Mouse (Mus musculus) fibroblast of lung, adult 2 months (primary cell): ENCODE results near the gene Rpl28.
A peak's percentile ranks its signal among the peaks of the same experiment; 100 is the strongest.
"Not testable (repeated sequence)": the region's sequence is repeated elsewhere in the genome, so short reads cannot be mapped to it uniquely, and the experiment has no call there.

ENCODE experiments used
- DNase-seq: peaks from one replicate; pipeline ENCODE4 v3.0.0-alpha.2; 2011; ENCODE audit warnings: low read depth

Gene Rpl28

DNA sequence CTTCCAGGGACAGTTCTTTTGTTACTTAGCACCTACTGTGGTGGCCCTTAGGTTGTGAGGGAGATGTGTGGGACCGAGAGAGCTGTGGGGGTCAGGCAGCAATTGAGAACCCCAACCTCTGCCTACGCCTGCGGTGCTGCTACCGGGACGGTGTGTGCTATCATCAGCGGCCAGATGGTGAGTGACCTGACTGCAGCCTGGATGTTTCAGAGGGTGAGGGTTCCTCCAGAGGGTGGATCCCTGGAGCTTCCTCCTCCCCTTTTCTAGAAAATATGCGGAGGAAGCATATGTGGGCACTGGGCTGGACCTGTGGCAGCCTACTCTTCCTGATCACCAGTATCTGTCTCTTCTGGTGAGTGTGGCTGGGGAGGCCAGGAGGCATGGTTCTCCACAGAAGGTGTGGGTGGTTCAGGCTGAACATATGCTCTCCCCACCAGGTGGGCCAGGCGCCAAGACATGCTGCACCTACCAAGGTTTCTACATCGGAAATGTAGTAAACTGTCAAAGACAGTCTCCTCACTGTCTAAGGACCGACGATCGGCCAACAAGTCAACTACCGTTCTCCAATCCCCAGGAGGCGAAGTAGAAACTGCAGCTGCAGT lies 8.9 kb upstream of the Rpl28 start:
- DNase-seq = no peak

DNA sequence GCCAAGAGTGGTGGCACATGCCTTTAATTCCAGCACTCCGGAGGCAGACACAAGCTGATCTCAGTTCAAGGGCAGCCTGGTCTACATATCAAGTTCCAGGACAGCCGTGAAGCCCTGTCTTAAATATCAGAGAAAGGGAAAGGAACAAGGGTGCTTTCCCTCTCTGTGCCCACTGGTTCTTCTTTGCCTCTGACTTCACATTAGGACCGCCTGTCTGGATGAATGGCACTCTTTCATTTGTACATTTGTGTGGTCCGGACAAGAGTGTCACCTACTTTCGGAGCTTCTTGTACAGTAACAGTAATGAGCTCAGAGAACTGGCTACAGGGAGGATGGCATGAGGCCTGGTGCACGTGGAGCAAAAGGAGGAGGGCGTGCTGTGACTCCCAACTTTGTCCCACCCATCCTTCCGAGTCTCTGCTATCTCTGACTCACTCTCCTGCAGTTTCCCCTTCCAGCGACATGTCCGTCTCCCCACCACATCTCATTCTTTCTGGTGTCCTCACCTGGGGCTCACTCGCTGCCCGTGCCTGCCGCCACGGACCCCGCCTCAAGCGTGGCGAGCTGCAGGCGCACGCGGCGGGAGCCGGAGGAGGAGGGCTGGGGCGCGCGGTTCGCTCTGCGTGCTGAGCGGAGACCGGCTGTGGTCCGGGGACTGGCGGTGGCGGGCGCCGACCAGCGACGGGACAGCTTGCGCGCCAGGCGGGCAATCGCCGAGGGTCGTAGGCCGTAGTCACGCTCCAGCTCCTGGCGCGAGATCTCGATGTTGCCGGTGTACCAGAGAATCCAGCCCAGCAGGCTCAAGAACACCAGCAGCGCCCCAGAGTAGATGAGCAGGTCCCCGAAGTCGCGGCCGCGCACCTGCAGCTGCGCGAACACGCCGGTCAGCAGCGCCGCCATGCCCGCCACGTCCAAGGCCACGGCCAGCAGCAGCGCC lies 3.9 kb upstream of the Rpl28 start:
- no peak for DNase-seq

DNA sequence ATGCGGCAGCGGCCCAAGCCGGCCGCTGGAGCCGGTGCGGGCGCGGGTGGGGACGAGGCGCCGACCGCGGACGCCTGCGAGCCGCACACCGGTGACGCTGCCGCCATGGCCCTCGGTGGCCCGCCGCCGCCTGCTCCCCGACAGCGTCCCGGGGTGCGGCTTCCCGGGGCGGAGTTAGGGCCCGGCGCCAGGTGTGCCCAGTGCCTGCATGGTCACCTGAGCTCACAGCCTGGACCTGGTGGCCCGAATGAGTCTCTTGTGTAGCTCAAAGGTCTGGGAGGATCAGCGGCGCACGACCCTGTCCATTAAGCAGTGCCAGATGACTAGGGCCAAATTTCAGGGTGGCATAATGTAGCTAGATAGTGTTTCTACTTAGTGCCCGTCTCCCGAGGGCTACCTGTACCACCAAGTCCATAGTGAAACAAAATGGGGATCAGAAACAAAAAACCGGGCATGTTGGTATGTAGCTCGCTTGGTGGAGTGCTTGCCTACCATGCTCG lies 3.2 kb upstream of the Rpl28 start, which contains the start of gene Tmem238:
Gene Tmem238 (minus strand): TSS at position 221 of the 500 bp plus-strand sequence.
- no peak for DNase-seq

DNA sequence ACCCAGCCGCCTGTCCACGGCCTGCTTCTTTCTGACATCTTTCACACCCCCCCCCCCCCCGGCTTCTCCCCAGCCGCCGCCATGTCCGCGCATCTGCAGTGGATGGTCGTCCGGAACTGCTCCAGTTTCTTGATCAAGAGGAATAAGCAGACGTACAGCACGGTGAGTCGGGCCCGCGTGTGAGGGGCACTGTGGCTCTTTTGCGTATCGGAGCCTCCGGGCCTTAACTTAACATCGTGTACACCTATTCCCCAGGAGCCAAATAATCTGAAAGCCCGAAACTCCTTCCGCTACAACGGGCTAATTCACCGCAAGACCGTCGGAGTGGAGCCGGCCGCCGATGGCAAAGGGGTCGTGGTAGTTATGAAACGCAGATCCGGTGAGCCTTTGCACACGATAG lies 574 bp downstream of the Rpl28 start:
- DNase-seq = not testable (repeated sequence)

DNA sequence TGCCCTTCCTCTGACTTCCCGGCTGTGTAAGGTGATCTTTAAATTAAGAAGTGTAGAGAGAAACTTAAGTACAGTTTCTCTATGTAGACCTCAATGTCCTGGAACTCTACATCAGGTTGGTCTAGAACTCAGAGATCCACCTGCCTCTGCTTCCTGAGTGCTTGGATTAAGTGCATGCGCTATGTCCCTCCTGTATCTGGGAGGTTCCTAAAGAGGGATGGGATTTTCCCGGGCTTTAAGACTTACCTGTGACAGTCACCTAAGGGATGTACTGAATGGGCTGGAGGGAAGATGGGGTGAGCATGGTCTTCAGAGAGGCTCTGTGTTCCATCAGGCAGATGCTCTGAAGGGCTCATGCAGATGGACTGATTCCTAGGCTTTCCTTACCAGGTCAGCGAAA lies 1.0 kb downstream of the Rpl28 start:
- DNase-seq = no peak

DNA sequence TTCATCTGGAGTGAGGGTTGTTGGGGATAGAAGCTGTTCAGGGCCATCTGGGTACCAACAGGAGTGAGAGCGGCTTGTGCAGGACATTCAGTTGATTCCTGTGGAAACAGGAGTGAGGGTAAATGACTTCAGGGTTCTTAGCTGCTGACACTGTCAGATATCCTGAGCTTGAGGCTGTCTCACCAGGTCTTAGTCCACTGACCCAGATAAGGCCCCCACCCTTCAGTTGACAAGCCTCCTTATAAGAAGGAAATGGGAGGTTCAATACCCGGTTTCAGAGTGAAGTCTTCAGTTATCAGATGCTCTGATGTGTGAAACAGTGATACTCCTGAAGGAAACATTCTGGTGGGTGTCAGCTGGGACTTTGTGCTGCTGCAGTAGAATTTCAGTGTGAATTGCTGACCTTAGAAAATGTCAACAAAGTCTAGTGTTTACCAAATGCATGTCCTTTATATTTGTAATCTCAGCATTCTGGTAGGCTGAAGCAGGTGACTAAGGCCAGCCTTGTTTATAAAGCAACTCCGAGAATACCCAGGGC lies 2.0 kb downstream of the Rpl28 start:
- no peak for DNase-seq

DNA sequence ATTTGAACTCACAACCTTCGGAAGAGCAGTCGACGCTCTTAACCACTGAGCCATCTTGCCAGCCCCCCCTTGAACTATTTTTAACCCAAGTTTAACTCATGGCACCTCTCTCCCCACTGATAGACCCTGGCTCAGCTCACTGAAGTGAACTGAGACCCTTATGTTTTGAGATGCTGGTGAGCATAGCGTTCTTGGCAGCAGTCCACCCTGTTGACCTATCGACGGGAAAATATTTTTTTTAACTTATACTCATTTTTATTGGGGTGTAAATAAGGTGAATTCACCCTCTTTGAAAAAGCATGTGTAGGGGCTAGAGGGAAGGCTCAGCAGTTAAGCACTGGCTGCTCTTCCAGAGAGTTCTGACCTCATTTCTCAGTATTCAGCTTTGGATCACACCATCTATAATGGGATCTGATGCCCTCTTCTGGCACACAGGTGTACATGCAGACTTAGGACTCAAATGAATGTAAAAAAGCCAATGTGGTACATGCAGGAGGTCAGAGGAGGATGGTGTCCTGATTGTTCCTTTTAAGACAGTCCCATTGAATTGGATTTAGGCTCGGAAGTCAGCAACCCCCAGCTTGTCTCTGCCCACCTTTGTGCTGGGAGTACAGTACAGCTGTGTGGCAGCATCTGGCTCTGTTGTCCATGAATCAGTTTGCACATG lies 3.2 kb downstream of the Rpl28 start:
- no peak for DNase-seq

DNA sequence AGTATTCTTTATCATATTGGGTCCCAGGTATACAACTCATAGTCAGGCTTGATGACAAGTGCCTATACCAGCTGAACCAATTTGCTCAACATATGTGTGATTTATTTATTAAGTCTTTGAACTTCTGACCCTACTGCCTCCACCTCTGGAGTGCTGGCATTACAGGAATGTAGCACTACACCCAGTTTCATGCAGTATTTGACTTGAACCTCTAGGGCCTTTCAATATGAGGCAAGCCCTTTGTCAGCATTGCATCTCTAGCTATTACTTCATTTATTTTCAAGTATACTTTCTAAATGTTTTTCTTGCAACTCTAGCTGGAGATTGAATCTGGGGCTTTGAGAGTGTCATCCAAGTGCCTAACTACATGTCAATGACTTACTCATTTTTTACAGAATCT lies 9.6 kb downstream of the Rpl28 start:
- no peak for DNase-seq

DNA sequence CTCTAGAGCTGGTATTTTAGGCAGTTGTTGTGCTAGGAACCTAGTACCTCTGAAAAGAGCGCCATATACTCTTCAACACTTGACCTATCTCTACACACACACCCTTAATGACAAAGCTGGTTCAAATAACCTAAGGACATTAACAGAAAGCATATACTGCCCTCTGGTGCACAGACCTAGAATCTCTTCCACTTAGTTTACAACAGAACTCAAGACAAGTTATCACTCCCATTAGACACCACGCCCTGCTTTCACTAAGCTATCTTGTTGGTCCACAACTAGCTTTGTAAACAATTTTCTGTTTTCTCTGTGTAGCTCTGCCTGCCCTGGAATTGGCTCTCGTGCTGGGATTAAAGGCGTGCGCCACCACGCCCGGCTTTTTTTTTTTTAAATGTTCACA lies 14.0 kb downstream of the Rpl28 start:
- DNase-seq = no peak

DNA sequence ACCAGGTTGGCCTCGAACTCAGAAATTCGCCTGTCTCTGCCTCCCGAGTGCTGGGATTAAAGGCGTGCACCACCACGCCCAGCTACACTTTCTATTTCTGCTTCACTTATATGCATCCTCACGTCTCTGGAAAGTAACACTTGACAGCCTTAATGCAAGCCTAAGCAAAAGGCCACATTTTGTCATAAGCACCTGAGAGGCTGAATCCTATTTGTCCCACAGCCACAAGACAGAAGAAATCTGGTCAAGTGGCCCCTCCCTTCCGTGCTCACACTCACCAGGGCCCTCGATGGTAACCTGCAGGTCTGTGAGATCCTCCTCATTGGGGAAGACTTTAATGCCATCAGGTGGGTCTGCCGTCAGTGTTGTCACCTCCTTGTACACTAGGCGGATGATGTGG lies 18.5 kb downstream of the Rpl28 start:
- not testable (repeated sequence) for DNase-seq

DNA sequence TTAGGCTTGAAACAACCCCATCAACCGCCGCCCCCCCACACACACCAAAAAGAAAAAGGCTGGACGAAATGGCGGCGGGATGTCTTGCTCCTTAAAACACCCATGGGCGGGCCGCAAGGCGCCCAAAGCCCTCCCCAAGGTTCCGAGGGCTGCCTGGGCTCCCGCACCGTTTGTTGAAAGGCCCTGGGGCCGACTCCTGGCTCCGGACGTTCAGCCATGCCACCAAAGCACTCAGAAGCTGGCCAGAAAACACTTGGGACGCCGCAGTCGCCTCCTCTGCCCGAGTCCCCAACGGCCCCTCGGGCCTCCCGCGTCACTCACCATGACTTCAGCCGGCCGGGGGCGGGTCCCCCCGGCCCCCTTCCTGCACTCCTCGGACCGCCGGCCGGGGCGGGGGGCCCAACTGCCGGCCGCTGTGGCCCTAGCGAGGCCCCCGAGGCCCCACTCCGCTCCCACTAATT lies 19.2 kb downstream of the Rpl28 start:
- no peak for DNase-seq

DNA sequence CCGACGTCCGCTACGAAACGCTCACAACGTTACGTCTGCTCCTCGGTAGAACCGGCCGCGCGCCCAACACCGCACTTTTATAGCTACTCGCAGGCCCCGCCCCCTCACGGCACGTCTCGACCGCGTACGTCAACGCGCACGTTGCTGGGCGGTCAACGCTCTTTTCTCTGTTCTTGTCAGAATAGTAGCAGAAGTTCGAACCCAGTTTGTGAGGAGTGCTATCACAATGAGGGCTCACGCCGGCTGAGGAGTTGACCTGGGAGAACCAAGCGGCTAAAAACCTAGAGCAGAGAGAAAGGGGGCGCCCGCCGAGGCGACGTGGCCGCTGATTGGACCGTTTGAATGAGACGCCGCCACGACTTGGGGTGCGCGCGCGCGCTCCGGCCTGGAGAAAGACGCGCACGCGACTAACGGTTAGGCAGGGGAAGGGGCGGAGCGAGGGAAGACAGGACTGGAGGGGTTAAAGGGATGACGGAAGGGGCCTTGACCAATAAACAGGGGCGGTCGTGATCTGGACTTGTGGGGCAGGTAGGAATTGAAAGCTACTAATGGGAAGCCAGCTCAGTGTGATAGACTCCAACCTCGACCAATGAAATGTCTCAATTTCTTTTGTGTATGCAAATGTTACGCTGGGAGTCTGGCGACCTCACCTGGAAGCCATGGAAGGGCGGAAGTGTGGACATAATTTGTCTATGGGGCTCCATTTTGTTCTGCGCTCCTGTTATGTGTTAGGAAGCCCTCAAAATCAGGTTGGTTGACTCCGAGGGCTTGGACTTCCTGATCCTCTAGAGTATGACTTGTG lies 19.8 kb downstream of the Rpl28 start, which contains the start of gene Ube2s:
Gene Ube2s (minus strand): TSS at position 288 of the 802 bp plus-strand sequence.
- DNase-seq = peak; percentile 100

DNA sequence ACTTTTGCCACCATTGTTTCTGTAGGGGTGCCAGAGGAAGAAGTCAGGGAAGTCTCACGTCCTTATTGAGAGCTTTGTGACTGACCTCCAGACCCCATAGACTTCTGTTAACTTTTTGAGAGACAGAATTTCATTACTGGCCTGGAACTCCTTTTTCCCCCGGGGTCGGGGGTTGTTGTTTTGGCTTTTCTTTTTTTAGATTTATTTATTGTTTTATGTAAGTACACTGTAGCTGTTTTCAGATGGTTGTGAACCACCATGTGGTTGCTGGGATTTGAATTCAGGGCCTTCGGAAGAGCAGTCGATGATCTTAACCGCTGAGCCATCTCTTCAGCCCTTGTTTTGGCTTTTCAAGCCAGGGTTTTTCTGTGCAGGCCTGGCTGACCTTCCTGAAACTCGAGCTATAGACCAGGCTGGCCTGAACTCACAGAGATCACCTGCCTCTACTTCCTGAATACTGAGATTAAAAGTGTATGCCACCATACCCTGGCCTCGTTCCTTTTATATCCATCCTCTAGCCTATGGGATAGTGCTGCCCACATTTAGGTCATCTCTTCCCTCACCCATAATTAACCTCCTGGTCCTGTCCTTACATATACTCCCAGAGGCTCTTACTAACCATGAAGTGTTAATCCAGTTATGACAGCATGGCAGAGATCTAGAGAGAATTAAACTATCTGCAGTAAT lies 20.6 kb downstream of the Rpl28 start:
- no peak for DNase-seq

DNA sequence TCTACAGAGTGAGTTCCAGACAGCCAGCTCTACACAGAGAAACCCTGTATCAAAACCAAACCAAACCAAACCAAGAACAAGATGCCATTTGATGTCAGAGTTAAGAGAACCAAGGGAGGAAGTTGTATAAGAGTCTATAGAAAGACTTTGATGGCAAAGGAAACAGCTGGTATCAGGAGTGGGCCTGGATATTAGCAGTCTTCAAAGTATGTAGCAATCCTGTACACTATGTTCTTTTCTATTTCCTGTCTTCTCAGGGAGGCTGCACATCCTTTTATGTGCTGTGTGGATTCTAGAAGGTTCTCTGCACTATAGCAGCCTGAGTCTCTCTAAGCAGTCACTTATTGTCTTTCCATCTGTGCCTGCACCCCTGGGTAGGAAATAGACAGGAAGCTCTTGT lies 23.9 kb downstream of the Rpl28 start:
- no peak for DNase-seq

DNA sequence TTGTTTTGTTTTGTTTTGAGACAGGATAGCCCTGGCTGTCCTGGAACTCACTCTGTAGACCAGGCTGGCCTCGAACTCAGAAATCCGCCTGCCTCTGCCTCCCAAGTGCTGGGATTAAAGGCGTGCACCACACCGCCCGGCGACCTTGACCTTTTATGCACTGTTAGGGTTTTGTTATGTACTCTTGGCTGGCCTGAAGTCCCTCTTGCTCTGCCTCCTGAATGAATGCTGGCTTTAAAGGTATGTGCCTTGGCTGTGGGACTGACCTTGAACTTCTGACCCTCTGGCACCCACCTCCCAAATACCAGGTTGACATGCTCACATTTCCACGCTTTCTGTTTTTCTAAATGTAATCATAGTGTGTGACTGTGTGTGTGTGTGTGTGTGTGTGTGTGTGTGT lies 28.3 kb downstream of the Rpl28 start:
- not testable (repeated sequence) for DNase-seq

DNA sequence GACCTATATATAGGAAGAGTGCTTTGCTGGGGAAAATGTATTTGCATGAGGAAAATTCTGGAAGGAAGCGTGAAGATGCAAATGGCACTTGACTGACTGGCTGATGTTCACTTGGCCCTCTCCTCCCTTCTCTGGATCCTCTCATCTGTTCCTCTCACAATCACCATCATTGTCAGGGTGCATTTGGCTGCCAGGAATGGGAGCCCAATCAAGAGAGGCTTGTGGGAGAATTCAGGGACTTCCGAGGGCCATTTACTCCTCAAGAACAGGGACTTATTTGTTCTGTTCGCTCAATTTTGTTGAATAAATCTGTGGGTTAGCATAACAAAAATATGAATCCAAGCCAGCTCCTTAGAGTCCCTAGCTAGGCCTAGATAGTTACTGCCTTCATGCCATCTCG lies 29.0 kb downstream of the Rpl28 start:
- DNase-seq = no peak

DNA sequence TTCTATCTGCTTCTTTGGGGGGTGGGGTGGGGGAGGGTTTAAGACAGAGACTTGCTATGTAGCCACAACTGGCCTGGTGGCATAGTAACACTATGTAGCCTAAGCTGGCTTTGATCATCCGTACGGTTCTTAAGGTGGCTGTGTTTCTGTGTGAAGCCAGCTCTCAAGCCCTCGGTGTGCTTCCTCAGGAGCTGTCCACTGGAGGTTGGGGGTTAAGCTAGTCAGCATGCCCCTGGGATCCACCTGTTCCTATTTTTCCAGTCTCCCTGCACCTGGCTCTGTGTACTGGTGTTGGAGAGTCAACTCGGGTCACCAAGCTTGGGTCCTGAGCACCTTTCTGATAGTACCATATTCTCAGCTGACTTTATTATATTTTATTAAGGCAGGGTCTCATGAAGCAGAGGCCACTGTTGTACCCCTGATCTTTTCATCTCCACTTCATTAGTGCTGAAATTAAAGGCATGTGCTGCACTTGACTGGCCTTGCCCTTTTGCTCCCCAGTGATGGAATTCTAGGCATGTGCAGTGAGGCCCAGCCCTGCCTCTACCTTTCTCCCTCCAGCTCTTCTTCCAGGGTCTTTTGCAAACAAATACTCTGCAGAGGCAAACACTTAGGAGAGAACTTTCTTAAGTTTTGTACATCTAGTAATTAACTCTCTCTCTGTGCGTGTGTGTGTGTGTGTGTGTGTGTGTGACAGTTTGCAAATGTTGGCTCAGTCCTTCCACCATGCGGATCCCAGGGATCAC lies 29.7 kb downstream of the Rpl28 start:
- DNase-seq = no peak

DNA sequence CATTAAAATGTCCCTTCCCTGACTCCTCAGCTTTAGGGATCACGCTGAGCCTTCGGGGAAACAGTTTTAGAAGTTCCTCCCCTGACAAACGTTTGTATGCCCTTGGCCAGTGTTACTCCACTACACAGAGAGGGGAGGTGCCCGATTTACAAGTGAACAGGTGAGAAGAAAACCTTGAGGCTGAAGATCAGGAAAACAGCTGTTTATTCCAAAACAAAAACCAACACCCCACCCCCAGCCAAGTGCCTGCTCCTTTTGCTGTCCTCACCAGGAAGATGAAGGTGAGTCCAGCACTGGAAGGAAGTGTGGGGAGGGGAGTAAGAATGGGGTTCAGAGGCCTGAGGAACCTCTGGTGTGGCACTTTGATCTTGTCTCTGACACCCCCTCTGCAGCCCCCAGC lies 32.7 kb downstream of the Rpl28 start:
- DNase-seq = no peak

DNA sequence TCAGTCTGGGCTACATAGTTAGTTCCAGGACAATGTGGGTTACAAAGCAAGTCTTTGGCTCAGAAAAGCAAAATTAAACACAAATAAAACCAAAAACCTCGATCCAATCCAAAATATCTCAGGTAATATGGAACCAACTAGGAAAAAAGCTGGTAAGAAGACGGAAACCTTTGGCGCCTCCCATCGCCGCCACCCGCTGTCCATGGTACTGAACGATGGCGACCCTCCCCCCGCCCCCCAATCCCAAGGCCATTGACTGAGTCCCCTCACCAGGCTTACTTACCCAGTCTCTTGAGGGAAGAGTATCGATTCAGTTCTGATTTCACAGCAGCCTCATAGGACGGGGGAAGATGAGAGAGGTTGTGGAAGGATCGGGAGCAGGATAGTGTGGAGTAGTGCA lies 37.8 kb downstream of the Rpl28 start:
- DNase-seq = no peak
